Mouse (Mus musculus) forebrain, embryonic 11.5 days (tissue): ENCODE data around the gene Anpep. TPM values are rescaled to one million over a fixed set of nuclear protein-coding genes. Genes with fewer than 3 reads are reported as not detected.

ENCODE experiments used
- ATAC-seq: fragments of 200-750 bp; cut with Nextera tagmentation; replicated peaks from 2 replicates; pipeline ENCODE4 v1.8.0; 2017; ENCODE audit warnings: moderate TSS enrichment; ENCODE audit not compliant: low FRiP score
- DNase-seq: peaks from one replicate; pipeline ENCODE4 v3.0.0-alpha.2; 2017; ENCODE audit warnings: low spot score
- H3K27ac ChIP-seq: fragments of 300-500 bp; sonication (generic); 2 replicates; pipeline ENCODE4 v1.5.1; 2014; ENCODE audit warnings: low read depth, low read length
- H3K27me3 ChIP-seq: fragments of 300-500 bp; sonication (generic); 2 replicates; pipeline ENCODE4 v1.6.1; 2014; ENCODE audit warnings: mild to moderate bottlenecking, low read length, mixed read lengths; ENCODE audit not compliant: control insufficient read depth, insufficient read depth
- H3K36me3 ChIP-seq: fragments of 300-500 bp; sonication (generic); 2 replicates; pipeline ENCODE4 v1.6.1; 2014; ENCODE audit warnings: mild to moderate bottlenecking, low read length, moderate library complexity, mixed read lengths; ENCODE audit not compliant: control insufficient read depth, insufficient read depth
- H3K4me1 ChIP-seq: fragments of 300-500 bp; sonication (generic); replicated peaks from 2 replicates; pipeline ENCODE4 v1.6.1; 2014; ENCODE audit warnings: low read length, mixed read lengths; ENCODE audit not compliant: control insufficient read depth, insufficient read depth
- H3K4me2 ChIP-seq: fragments of 300-500 bp; sonication (generic); 2 replicates; pipeline ENCODE4 v1.6.1; 2014; ENCODE audit warnings: low read depth, mild to moderate bottlenecking, low read length, moderate library complexity, mixed read lengths; ENCODE audit not compliant: severe bottlenecking
- H3K4me3 ChIP-seq: fragments of 300-500 bp; sonication (generic); 2 replicates; pipeline ENCODE4 v1.5.1; 2014; ENCODE audit warnings: low read depth, low read length
- H3K9ac ChIP-seq: fragments of 300-500 bp; sonication (generic); 2 replicates; pipeline ENCODE4 v1.6.1; 2014; ENCODE audit warnings: low read length
- H3K9me3 ChIP-seq: fragments of 300-500 bp; sonication (generic); 2 replicates; pipeline ENCODE4 v1.6.1; 2016; ENCODE audit warnings: low read length, mixed read lengths; ENCODE audit not compliant: control insufficient read depth
- WGBS: fragments of 180-500 bp; shearing (Covaris S2); extraction: QIAGEN DNeasy Blood & Tissue Kit; methylation state at CpG from one replicate; pipeline ENCODE4 v1.1.7; 2014; 5-methylcytosine and 5-hydroxymethylcytosine counted together
- polyA plus RNA-seq: library from polyadenylated mRNA; unstranded; fragments of >200 nt; fragmentation: Nextera tagmentation; extraction: Ambion mirVana; gene quantifications from 2 replicates; pipeline ENCODE4 v1.2.1, GENCODE M21; 2014

Anpep gene
- polyA plus RNA-seq, 1 experiment from 2014 or later, result 4.1 TPM

- no peak overlapping the region for H3K4me3 ChIP-seq
- 69% methylated on average over 11 of the region's 11 CpGs for WGBS
- no peak overlapping the region for H3K4me2 ChIP-seq
- no peaks in the 10 kb centered on the region for H3K9me3 ChIP-seq
- ATAC-seq (no peak), DNase-seq (no peak)
- H3K27ac ChIP-seq, result no peak overlapping the region
- no peak overlapping the region for H3K9ac ChIP-seq
- no peaks in the 10 kb centered on the region for H3K27me3 ChIP-seq
- H3K36me3 ChIP-seq, result no peaks in the 10 kb centered on the region
- no peaks in the 10 kb centered on the region for H3K4me1 ChIP-seq
Observed at GRCm38 (mm10) chr7:79858202-79858934, 2.5 kb downstream of the Anpep start.

DNA sequence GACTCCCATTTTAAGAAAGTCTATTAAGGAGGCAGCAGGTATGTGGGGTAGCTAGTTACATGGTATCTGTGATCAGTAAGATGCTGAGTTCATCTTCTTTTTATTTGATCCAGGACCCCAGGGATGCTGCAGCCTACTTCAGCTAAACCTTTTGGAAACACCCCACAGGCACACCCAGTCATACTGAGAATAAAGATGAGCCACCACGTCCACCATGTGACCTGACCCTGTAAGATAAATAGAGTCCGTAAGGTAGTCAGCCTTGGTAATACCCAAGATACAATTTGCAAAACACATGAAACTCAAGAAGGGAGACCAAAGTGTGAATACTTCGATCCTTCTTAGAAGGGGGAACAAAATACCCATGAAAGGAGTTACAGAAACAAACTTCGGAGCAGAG is 4.6 kb downstream of the Anpep start:
- no peaks in the 10 kb centered on the region for H3K9me3 ChIP-seq
- ATAC-seq (no peak), DNase-seq (no peak)

DNA sequence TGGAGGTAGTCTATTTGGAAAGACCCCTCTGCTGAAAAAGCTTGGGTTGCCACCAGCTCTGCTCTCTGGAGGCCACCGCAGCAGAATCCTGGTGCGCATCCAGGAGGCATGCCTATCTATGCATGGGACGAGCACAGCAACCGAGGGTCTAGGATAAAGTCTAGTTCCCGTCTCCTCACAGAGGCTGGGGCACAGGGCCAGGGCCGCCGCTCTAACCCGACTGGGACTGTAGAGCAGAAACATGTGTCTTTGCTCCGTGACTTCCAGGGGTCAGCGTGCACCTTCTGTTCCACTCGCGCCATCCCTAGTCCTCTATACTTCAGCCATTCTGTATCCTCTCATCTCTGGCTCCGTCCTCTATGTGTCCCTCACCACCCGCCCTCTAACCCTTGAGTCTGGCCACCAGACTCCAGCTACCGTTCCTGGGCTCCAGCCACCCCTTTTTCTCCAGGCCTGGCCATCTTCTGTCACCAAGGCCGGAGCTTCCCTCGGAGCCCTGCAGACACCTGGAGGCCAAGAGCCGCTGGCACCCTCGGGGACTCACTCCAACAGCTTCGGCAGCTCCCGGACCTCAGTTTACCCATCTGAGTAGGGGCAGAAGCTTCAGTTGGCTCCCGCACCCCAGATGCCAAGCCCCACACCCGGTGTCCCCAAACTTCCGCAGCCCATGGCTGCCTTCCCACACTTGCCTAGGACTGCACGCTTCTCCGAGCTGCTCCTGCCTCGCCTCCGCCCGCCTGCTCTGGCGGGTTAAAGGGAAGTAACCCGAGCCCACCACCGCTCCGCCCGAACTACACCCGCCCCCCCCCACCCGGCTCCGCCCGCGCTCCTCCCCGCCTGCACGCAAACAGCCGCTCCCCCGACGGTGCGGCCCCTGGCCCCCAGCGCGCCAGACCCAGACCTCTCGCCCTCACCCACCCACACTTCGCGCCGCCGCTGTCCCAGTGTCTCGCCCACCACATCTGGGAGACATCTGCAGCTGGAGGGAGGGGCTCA is 13.1 kb downstream of the Anpep start:
- Histone ChIP-seq H3K27me3 (peaks cover 2% of the 10 kb centered on the region; the same call in 1 of the 2 replicates), H3K4me2 (peak overlapping the region; percentile 60), H3K36me3 (no peaks in the 10 kb centered on the region), H3K4me1 (peaks cover 4% of the 10 kb centered on the region; the same call in 1 of the 2 replicates), H3K27ac (no peak overlapping the region), H3K4me3 (peak overlapping the region; percentile 31), H3K9me3 (no peaks in the 10 kb centered on the region), H3K9ac (peak overlapping the region; percentile 49)
- DNase-seq (peak; percentile 85), ATAC-seq (no peak; the same call in 1 of the 2 replicates)
- WGBS, result 11% methylated on average over 53 of the region's 53 CpGs

More for the DNA sequence above, 4.6 kb downstream of the Anpep start:
- 78% methylated on average over 4 of the region's 4 CpGs for WGBS
- Histone ChIP-seq H3K4me2 (no peak overlapping the region), H3K27me3 (no peaks in the 10 kb centered on the region), H3K27ac (no peak overlapping the region), H3K4me1 (no peaks in the 10 kb centered on the region), H3K9ac (no peak overlapping the region), H3K36me3 (no peaks in the 10 kb centered on the region), H3K4me3 (no peak overlapping the region)

GRCm38 (mm10) chr7:79846342-79846741 is 14.5 kb downstream of the Anpep start:
- WGBS, result 70% methylated on average over 2 of the region's 2 CpGs
- Histone ChIP-seq H3K27ac (no peak overlapping the region), H3K9me3 (no peaks in the 10 kb centered on the region), H3K4me3 (no peak overlapping the region), H3K4me1 (peaks cover 4% of the 10 kb centered on the region; the same call in 1 of the 2 replicates), H3K36me3 (no peaks in the 10 kb centered on the region), H3K4me2 (no peak overlapping the region), H3K27me3 (peaks cover 2% of the 10 kb centered on the region; the same call in 1 of the 2 replicates), H3K9ac (no peak overlapping the region)
- DNase-seq (no peak), ATAC-seq (no peak)

DNA sequence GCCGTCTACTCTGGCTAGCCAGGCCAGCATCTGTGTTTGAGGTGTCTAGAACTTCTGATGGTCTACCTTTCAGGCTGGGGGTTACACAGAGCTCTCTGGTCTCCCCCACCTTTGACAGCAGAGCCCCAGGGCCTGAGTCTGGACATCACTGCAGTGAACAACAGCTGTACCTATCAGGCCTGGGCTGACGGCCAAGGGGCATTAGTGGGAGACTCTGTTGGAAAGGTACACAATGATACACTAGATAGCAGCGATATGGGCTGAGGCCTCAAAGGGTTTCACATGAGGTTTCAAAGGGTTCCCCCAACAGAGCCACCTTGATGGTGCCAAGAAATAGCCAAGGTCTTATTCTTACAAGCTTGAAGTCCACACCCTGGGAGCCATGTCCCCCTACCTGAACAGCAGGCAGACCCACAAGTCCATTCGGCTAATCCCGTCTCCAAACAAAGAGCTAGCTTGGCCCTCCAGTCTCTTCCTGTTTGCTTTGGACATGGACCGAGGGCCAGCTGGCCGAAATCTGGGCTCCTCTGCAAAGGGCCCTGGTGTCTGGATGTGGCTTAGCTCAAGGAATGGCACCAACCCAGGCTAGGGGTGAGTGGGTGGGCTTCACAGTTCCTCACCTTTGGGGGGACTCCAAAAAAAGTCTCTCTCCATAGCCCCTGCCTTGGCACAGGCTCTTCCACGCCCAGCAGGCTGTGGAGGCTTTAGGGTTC is 16.6 kb downstream of the Anpep start:
- H3K9ac ChIP-seq, result no peak overlapping the region
- H3K9me3 ChIP-seq, result no peaks in the 10 kb centered on the region
- 80% methylated on average over 8 of the region's 8 CpGs for WGBS
- H3K27me3 ChIP-seq, result peaks cover 2% of the 10 kb centered on the region; the same call in 1 of the 2 replicates
- DNase-seq, result no peak
- no peak for ATAC-seq
- H3K4me2 ChIP-seq, result no peak overlapping the region
- H3K36me3 ChIP-seq, result no peaks in the 10 kb centered on the region
- peaks cover 4% of the 10 kb centered on the region; the same call in 1 of the 2 replicates for H3K4me1 ChIP-seq
- no peak overlapping the region for H3K27ac ChIP-seq
- no peak overlapping the region for H3K4me3 ChIP-seq

DNA sequence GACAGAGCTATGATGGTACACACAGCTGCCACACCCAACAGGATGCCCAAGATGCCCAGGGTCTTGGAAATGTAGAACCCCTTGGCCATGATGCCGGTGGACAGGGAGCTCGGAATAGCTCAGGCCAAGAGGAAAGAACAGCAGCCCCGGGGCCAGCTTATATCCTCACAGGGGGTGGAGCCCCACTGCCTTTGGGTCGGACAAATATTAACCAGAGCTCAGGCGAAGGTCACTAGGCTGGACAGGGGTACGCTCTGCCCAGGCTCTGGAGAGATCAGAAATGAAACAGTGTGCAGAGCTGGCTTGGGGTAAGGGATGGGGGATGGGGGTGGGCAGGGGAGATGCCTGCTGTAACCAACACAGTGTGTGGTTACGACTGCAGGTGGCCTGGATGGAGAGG is 18.7 kb downstream of the Anpep start:
- H3K27me3 ChIP-seq, result no peaks in the 10 kb centered on the region
- H3K4me3 ChIP-seq, result no peak overlapping the region
- no peak overlapping the region for H3K27ac ChIP-seq
- WGBS, result 73% methylated on average over 7 of the region's 7 CpGs
- ATAC-seq, result no peak
- H3K4me1 ChIP-seq, result no peaks in the 10 kb centered on the region
- no peak for DNase-seq
- no peak overlapping the region for H3K9ac ChIP-seq
- H3K9me3 ChIP-seq, result no peaks in the 10 kb centered on the region
- no peak overlapping the region for H3K4me2 ChIP-seq
- no peaks in the 10 kb centered on the region for H3K36me3 ChIP-seq

GRCm38 (mm10) chr7:79837247-79837646 is 23.6 kb downstream of the Anpep start:
- Histone ChIP-seq H3K4me3 (no peak overlapping the region), H3K9me3 (no peaks in the 10 kb centered on the region), H3K27ac (no peak overlapping the region), H3K36me3 (no peaks in the 10 kb centered on the region), H3K4me2 (no peak overlapping the region), H3K9ac (no peak overlapping the region), H3K4me1 (no peaks in the 10 kb centered on the region), H3K27me3 (no peaks in the 10 kb centered on the region)
- ATAC-seq (no peak), DNase-seq (no peak)
- WGBS, result 75% methylated on average over 2 of the region's 2 CpGs

DNA sequence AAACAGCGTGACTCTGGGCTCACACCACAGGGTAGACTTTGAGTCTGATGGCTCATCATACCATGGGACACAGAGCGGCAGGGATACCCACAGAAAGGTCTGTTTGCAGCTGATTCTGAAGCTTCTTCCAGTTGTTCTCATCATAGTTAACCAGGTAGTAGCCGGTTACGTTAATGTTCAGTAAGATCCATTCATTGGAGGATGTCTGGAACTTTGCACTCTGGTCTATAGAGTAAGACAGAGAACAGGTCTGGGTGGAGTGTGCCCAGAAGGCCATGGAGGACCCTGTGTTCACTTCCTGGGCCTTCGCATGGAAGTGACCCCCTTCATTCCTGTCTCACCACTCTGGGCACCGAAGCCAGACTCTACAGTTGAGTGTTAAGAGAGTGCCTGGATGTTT is 25.7 kb downstream of the Anpep start:
- Histone ChIP-seq H3K9me3 (no peaks in the 10 kb centered on the region), H3K36me3 (no peaks in the 10 kb centered on the region), H3K9ac (no peak overlapping the region), H3K27ac (no peak overlapping the region), H3K4me1 (no peaks in the 10 kb centered on the region), H3K27me3 (no peaks in the 10 kb centered on the region), H3K4me3 (no peak overlapping the region), H3K4me2 (no peak overlapping the region)
- 93% methylated on average over 6 of the region's 6 CpGs for WGBS
- DNase-seq (no peak), ATAC-seq (no peak)
